Mouse (Mus musculus) frontal cortex, adult 2 months (tissue): ENCODE measurements around the gene Ralgps1. TPM values are rescaled to one million over a fixed set of nuclear protein-coding genes. Genes with fewer than 3 reads are reported as not detected.

ENCODE experiments used
- DNase-seq, 2 experiments: peaks; one replicate each; pipeline ENCODE4 v3.0.0; 2022; ENCODE audit warnings: low spot score in 1 of 2; ENCODE audit errors: extremely low spot score in 1 of 2
- polyA plus RNA-seq: library from polyadenylated mRNA; depleted of rRNA; stranded (reverse); fragments of >200 nt; gene quantifications from 2 replicates; pipeline ENCODE4 v1.2.3, GENCODE M21; 2012

Gene Ralgps1
- polyA plus RNA-seq, 1 experiment = 63.9 TPM

DNA sequence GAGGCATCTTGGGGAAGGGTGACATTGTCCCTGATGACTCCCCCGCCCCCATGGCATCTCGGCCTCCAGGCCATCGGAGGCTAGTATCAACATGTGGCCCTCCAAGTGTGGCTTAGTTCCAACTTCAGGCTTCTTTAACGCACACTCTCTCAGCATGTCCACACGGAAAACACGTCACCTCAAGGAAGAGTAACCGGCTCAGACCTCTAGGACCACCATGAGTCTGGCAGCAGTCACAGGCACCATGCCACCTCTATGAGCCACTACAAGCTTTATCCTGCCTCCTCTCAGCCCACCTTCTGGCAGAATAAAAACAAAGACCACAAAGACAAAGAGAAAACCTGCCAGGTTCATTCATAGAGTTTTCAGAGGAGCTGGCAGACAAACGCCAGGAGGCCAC lies 80.8 kb downstream of the Ralgps1 start:
- DNase-seq = no peak

DNA sequence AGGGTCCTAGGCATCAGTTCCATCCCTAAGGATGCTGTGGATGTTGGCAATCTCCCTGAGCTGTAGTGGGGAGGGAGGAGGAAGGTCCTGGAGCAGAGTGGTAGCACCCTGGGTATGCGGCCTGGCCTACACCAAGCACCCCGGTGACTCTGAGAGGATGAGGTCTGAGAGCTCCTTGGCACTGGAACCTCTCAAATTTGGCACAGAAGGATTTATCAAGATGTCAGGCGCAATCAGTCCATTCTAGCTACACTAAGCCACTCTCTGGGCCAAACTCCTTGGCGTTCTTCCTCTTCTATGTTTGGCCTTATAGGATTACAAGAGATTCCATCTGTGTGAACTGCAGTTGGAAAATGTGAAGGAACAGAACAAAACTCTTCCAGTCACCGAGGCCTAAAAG lies 82.4 kb downstream of the Ralgps1 start:
- no peak for DNase-seq

DNA sequence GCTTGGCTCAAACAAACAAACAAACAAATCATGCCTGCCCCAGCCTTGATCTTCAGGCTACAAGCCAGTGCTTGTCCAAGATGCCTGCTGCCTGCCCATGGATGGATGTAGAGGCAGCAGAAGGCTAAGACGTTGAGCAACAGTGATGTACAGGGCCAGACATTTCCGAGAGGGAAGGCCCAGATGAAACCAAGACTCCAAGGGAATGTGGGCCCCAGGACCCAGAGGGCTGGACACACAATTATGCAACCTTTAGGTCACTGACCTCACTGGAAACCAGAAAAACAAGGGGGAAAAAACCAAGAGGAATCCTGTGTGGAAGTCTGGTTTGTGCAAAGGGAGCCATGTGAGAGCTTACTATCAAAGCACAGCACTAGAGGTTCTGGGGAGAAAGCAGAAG lies 87.6 kb downstream of the Ralgps1 start:
- no peak for DNase-seq

DNA sequence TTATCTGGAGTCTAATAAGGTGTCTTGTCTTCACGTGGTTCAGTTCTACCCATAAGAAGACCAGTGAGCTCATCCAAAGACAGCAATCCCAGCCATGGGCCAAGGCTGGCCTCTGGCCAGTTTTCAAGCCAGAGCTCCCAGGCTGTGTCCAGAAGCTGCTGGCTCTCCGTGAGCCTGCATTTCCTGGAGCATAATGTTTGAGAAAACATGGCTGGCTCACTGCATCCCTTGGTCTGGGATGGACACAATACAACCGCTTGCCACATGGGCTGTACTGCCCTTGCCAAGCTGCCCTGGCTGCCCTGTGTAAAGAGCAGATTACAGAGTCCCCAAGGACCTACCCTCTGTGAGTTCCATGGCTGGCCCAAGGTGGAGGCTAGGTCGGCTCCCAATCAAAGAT lies 88.4 kb downstream of the Ralgps1 start:
- DNase-seq = no peak

DNA sequence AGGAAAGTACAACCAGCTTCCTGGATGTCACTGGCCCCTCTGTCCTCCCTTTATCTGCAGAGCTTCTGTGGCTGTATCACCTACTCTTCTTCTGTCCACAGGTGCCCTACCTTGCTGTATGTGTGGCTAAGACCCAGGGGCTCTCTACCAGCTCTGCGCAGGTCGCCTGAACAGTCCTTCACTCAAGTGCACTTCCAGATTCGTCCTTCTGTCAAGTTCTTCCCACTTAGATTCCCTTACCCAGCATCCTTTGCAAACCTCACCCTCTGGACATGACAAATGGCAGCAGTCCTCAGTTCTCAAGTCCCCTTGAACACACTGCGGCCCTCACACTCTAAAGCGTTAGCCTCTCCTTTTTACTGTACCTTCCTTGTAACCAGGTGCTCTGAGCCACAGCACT lies 89.5 kb downstream of the Ralgps1 start:
- DNase-seq = no peak

DNA sequence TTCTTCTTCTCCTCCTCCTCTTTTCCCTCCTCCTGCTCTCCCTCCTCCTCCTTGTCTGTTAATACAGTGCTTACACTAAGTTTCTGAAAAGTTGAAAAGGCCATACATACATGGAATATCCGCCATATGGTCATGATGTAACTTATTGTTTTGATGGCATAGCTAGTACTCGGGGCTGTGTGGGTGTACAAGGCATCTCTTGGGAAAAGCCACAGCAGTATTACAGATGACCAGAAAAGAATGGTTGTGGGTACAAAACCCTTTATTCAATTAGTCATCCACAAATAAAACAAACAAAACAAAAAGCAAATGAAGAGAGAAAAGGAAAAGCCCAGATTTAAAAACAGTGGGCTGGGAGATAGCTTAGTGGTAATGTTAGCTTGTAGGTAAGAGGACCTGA lies 90.8 kb downstream of the Ralgps1 start:
- no peak for DNase-seq

DNA sequence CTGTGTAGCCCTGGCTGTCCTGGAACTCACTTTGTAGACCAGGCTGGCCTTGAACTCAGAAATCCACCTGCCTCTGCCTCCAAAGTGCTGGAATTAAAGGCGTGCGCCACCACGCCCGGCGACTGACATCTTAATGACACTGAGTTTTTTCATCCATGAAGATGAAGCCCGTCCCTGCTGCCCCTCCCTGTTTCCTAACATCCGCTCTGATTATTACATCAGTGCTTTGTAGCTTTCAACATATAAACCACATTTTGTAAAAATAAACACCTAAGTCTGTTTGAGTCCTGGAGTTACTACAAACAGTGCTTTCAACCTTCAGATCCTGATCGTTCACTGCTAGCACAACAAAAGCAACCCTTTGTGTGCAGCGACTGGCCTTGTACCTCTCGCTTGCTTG lies 91.5 kb downstream of the Ralgps1 start:
- DNase-seq = no peak

DNA sequence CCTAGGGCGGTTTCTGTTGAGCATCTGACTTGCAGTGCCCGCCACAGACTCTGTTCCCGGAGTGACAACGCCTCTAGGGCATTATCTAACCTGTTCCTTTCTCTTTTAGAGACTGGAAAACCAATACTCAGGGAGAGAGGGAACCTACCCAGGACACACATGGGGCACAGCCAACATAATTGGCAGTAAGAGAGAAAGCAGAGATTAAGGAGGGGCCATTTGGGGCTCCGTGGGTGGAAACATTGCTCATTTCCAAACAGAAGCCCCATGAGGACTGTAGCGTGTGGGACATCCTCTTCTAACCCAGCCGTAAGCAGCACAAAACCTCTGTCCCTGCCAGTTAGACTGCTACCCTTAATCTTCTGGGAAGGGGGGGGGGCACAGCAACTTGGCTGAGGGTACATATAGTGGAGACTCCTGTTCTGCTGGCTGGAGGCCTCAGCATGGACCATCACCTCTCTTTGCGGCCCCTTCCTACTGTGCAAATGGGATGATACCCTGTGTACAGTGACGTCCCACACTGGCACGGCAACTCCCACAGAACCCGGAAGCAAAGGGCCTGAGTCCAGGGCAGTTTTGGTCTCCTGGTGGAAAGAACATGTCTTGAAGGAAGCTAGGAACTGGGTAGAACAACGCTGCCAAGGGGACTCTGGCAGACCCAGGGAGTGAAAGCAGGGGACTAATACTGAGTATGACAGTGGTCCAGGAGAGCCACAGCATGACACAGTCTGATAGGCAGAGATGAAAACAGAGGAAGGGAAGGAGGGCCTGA lies 96.4 kb downstream of the Ralgps1 start:
- DNase-seq = no peak

DNA sequence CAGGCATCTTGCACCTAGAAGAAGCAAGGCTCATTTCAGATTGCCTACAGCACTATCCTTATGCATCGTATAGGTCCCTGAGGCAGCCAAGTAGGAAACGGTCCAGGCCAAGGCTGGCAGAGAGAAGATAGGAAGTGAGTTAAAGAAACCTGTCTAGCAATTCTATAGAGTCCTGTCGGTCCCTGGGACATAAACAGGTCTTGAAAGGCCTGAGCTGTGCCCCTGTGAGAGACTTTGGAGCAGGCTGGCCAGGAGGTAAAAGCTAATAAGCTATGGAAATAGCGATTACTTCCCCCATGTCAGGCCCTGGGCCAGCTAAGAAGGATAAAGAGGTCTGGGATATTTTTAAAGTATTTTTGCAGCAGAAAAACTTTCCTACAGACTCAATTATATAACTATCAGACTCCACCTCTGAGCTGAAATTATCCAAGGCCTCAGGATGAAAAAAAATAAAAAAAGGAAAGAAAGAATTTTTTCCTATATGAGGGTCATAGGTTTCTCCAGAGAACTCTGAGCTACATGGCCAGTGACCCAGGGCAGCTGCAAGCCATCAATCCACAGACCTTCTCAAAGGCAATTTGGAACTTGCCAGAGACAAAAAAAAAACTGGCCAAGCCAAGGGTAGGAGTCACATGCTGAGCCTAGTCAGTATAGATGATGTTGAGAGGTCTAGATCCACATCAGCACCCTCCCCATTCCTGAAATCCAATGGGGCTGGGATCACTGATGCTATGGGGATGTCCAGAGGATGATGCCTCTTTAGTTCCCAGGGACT lies 98.4 kb downstream of the Ralgps1 start:
- DNase-seq = no peak

DNA sequence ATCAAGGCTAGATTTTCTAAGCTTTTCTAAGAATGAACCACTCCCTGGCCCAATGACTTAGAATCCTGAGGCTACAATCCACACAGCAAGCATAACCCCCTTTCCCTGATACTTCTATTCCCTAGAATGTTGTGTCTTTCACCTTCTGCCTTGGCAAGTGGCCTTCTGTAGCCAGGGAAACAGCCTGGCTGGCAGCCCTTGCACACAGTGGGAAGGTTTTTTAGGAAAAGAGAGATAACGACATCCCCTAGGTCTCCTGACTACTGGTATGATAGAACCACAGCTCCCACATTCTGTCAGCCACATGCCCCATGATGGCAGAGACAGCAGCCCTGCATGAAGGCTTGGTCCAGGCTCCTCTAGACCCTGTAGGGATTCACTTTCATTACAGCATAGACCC lies 99.8 kb downstream of the Ralgps1 start:
- DNase-seq = no peak

DNA sequence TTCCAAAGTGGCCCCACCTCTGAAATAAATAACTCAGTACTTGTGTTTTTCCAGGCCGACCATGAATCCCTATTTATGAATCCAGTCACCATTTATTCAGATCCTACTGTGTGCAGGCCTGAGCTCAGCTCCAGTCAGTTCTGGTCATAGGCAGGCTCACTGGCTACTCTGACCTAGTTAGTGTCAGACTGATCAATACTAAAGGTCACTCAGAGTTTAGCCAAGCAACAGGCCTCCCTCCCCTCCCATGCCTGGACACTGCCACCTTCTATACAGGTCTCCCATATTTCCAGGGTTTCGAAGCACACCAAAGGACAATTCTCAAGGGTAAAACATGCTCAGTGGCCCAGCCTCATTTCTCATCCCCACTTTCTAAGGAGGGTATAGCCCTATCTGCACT lies 100.7 kb downstream of the Ralgps1 start:
- no peak for DNase-seq

DNA sequence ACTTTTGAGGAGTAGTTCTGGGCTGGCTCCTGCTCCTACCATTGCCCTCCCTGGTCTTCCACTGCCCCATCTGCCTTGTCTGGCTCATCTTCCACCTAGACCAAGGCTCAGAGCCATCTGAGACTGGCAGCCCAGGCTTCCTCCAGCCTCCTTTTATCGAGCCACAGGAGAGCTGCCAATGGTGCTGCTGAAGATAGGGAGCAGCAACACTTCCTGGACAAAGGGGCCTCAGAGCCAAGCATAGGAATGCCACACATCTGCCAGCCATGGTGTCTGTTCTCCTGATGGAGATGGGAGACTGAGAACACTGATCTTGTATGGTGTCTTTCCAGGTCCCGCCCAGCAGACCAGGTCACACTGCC lies 102.2 kb downstream of the Ralgps1 start:
- DNase-seq = no peak

DNA sequence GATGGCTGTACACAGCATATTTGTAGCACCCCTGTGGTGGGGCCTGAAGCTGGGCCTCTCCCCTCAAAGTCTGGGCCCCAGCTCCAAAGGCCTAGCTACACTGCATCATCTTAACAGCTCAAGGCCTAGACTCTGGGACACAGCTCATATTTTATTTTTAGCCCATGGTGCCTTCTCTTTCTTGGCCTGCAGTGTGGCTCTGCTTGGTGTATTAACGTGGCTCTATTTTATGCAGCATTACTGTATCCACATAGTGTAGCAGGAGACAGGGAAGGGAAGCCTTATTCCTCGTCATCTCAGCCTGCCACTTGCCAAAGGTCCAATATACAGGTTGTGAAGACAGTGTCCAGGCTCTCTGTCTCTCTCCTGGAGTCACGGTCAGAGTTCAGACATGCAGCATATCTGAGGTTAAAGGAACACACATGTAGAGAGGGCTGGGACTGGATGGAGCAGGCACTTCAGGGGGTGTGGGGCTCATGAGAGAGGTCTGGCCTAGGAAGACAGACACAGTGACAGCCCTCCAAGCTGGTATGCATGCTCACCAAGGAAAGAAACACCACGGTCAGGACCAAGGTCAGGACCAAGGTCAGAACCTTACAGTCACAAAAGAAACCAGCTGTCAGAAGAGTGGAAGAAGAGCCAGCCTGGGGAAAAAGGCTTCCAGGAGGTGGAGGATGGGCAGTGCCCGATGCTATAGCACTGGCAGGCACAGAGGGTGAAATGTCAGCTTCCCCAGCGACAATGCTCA lies 102.7 kb downstream of the Ralgps1 start:
- no peak for DNase-seq

DNA sequence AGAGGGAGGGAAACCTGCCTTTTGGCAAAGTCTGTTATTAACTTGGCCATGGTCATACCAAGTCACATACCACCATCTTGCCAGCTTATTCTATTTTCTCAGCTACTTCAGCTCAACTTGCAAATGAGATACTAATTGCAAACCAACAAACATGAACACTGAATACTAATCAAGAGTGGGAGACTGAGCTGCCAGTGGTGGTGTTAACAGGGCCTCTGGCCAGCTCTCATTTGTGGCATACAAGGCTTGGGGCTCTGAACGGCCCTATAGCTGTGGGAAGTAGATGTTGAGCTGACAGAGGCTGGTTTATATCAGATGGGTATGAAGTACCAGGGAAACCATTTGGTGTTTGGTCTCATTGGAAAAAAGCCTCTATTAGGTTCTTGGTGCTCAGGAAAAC lies 104.2 kb downstream of the Ralgps1 start:
- no peak for DNase-seq

DNA sequence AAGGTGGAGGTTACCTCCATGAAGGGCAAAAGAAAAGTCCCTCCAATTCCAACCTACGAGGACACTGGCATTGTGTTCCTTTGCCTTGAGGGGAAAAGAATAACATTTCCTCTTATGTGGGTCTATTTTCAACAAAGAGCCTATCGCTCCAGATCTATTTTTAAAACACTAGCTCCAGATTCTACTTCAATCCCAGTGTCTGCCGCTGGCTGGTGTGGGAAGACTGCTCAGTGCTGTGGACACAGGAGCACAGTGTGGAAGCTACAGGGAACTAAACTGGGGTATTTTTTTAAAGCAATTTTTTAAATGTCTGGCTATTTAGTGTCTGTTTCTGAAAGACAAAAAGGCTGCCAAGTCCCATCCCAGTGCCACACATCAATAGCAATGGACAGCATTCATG lies 105.5 kb downstream of the Ralgps1 start:
- DNase-seq = peak in 1 of 2 experiments; percentile 54

DNA sequence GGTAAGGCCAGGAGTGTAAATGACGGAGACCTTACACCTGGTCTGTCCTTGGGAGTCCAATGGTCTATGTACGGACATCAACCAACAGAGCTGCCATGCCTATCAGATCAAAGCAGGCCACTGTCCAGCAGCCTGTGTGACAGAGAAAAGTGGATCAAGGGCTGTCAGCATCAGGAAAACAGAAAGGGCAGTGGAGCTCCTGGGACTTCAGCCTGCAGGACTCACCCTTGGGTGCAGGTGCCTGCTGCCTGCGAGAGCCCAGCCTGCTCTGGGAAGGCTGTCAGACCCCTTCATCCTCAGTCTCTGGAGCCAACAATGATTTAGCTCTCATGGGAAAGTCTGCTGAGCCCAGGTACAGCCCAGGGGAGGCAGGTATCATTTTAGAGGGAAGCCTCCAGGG lies 109.8 kb downstream of the Ralgps1 start:
- no peak for DNase-seq

DNA sequence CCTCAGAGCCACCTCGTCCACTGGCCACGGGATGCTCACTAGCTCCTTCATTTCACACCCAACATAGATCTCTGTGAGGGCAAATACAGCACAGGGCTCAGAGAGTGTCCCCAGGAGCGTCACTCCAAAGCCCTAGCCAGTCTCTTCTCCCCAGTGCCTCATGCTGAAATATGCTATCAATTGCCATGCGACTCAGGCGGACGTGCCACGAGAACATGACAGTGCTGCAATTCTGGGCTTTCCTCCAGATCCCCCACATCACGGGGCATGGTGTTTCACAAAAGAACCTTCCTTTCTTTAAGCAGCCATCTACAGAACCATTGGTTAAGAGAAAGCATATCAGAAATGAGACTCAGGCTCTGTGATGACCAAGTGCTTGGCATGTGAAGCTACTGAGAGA lies 110.5 kb downstream of the Ralgps1 start:
- peak; percentile 72 to 80 for DNase-seq

DNA sequence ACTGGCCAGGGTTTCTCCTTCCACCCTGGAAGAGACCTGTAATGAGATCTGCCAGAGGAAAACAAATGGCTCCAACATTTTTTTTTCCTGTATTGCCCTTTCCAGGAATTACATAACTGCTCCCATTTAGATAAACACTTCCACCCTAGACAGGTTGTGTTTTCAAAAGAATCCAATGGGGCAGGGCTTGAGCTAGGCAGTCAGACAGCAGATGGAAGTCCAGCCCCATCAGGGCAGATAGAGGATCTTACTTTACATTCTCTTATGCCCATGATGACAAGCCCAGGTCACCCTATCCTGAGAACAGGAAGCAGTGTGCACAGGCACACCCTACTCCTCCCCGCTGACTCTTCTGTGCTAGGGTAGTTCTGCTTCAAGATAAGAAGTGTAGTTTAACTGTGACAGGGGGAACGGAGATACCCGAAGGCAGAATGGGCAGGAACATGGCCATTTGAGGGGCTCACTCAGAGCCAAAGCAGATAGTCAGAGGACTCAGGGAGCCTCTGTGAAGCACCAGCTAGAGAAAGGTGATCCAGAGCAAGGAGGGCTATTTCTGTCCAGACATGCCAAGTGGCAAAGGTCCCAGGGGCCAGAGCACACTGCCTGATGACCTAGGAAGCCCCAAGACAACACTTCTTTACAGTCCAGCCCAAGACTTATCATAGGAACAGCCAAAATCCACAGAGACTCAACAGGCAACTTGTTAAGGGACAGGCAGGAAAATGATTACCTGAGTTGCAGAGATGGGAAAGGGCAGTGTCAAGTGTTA lies 114.3 kb downstream of the Ralgps1 start:
- no peak for DNase-seq

DNA sequence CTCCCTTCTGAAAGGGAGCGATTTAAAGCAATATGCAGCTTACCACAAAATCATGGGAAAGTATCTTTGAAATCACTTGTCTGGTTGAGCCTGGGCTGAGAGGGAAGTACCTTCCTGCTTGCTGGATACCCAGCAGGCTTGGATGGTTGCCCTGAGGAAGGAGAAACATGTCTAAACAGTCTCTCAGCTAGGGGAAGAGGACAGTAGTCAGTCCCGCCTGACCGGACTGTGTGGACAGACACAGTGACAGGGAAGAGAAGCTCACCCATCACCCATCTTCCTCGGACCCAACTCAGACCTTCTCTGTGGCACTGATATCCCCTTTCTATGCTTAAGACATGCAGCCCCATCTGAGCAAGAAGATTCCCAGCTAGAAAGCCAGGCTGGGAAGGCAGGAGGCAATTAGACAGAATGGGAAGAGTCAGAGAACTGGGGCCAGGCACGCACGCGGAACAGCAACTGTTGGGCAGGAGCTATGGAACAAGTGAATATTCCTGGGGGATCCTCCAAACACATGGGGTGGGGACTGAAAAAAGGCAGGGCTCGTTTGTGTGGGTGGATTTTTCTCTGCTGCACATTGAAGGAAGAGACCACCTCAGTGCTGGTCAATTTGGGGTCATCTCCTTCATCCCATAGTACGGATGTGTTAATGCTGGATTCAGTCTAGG lies 116.8 kb downstream of the Ralgps1 start:
- DNase-seq = no peak

DNA sequence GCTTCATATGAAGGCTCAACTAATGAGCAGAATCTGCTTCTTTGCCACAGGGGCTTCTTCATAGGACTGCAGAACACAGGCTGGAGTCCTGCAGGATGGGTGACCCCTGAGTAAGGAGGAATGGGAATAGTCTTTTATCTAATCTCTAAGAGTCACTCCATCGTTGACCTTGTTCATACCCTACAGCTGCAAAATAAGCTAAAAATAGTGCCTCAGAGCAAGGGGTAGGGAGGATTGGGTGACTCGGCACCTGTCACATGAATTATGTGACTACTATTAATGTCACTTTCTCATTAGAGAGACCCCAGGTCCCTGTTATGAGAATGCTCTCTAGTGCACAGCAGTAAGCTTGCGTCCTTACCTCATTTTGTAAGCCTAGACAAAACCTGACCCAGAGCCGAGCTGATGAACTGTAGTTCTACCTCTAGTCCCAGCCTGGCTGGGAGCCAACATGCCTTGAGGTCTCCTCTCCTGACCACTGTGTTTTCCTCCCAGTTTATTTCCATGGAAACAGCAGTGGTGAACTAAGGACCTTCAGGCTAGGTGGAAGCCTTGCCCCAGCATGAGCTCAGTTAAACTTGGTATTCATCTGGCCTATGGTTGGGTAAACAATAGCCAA lies 117.6 kb downstream of the Ralgps1 start:
- DNase-seq = no peak
